Mouse (Mus musculus): ENCODE data around the gene Glb1l2. TPM values are rescaled to one million over a fixed set of nuclear protein-coding genes. Genes with fewer than 3 reads are reported as not detected.

Gene Glb1l2
- polyA plus RNA-seq (2014; fragmentation: Illumina TruSeq; extraction: RNeasy Lipid Tissue Mini Kit (QIAGEN cat#74804)): 13.7 TPM

DNA sequence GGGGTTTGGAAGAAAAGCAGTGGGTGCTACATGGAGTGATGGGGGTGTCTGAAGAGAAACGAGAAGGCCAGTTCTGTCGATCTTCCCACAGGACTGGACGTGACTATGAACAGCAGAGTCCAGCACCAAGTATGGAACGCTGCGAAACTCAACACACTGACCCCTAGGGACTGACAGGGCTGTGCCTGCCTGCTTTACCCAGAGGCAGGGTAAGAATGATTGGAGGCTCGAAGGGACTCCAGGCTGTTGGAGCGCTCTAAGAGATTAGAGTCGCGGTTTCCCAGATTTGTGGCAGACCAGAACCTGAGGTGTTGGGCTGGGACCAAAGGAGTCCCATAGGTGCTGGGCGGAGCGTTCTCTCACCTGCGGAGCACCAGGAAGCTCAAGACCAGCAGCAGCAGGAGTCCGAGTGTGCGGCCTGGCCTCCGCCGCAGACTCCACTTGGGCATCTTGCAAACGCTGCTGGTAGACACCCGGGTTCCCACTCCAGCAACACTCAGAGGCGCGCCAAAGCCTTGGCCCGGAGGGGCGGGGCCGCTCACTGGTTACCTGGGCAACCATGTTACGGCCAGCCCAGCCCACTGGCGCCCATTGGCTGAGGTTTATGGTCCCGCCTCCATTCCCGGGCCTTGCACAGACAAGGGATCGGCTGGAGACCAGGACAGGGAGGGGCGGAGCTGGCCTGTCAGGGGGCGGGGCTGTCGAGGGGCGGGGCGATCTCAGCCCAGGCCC is at the start of gene Glb1l2:
TSS of gene Glb1l2 (minus strand) at position 534 of the 732 bp plus-strand sequence.

GRCm38 (mm10) chr9:26733206-26733891 is 72.9 kb downstream of the Glb1l2 start, which contains the start of gene B3gat1:
TSS of gene B3gat1 (plus strand) at chr9:26733728.

Other genes with a start within 250 kb of the Glb1l2 start
- not detected for gene B3gat1, start 72.7 kb downstream of the Glb1l2 start, polyA plus RNA-seq (2014; fragmentation: Illumina TruSeq; extraction: RNeasy Lipid Tissue Mini Kit (QIAGEN cat#74804))
- gene Glb1l3, start 54.4 kb upstream of the Glb1l2 start, polyA plus RNA-seq (2014; fragmentation: Illumina TruSeq; extraction: RNeasy Lipid Tissue Mini Kit (QIAGEN cat#74804)): 7.8 TPM
- gene Gm1110, start 116.6 kb upstream of the Glb1l2 start, polyA plus RNA-seq (2014; fragmentation: Illumina TruSeq; extraction: RNeasy Lipid Tissue Mini Kit (QIAGEN cat#74804)): not detected
- 33.9 TPM for gene Acad8, start 193.1 kb upstream of the Glb1l2 start, polyA plus RNA-seq (2014; fragmentation: Illumina TruSeq; extraction: RNeasy Lipid Tissue Mini Kit (QIAGEN cat#74804))
- 51.6 TPM for gene Thyn1, start 193.2 kb upstream of the Glb1l2 start, polyA plus RNA-seq (2014; fragmentation: Illumina TruSeq; extraction: RNeasy Lipid Tissue Mini Kit (QIAGEN cat#74804))
- gene Vps26b, start 223.6 kb upstream of the Glb1l2 start, polyA plus RNA-seq (2014; fragmentation: Illumina TruSeq; extraction: RNeasy Lipid Tissue Mini Kit (QIAGEN cat#74804)): 49.6 TPM
- gene Ncapd3, start 223.7 kb upstream of the Glb1l2 start, polyA plus RNA-seq (2014; fragmentation: Illumina TruSeq; extraction: RNeasy Lipid Tissue Mini Kit (QIAGEN cat#74804)): 20.2 TPM